Mouse (Mus musculus): ENCODE data around the gene Olfr960. TPM values are rescaled to one million over a fixed set of nuclear protein-coding genes. Genes with fewer than 3 reads are reported as not detected.

Olfr960 gene
- total RNA-seq, 4 experiments from 2014 or later = not detected

Other genes starting within 250 kb of the Olfr960 start
- gene Olfr951, start 234.0 kb upstream of the Olfr960 start, total RNA-seq (2022) = not detected
- gene Olfr952, start 194.2 kb upstream of the Olfr960 start, total RNA-seq (2022) = not detected
- gene Olfr954, start 164.7 kb upstream of the Olfr960 start, total RNA-seq (2022) = not detected
- gene Olfr955, start 149.4 kb upstream of the Olfr960 start, total RNA-seq (2022) = not detected
- gene Olfr44, start 127.4 kb upstream of the Olfr960 start, total RNA-seq (2022) = not detected
- gene Olfr957, start 105.6 kb upstream of the Olfr960 start, total RNA-seq (2022) = not detected
- not detected for gene Olfr958, start 67.3 kb upstream of the Olfr960 start, total RNA-seq (2022)
- gene Olfr959, start 45.8 kb upstream of the Olfr960 start, total RNA-seq (2022) = not detected
- under 1 TPM; 0.16 to 0.54 (median 0.34) TPM for gene AW551984, start 17.0 kb upstream of the Olfr960 start, total RNA-seq (2022)
- gene Olfr148, start 10.7 kb upstream of the Olfr960 start, total RNA-seq (2022) = not detected
- gene Olfr961, start 23.7 kb downstream of the Olfr960 start, total RNA-seq (2022) = not detected
- gene Olfr963, start 45.8 kb downstream of the Olfr960 start, total RNA-seq (2022) = not detected
- not detected for gene Olfr149, start 85.7 kb downstream of the Olfr960 start, total RNA-seq (2022)
- not detected for gene Olfr965, start 90.0 kb downstream of the Olfr960 start, total RNA-seq (2022)
- not detected for gene Olfr150, start 109.6 kb downstream of the Olfr960 start, total RNA-seq (2022)
- gene Olfr967, start 124.9 kb downstream of the Olfr960 start, total RNA-seq (2022) = not detected
- not detected for gene Olfr968, start 161.9 kb downstream of the Olfr960 start, total RNA-seq (2022)
- not detected for gene Olfr969, start 169.6 kb downstream of the Olfr960 start, total RNA-seq (2022)
- gene Olfr970, start 187.5 kb downstream of the Olfr960 start, total RNA-seq (2022) = not detected
- gene Olfr971, start 215.5 kb downstream of the Olfr960 start, total RNA-seq (2022) = not detected
- gene Olfr972, start 245.0 kb downstream of the Olfr960 start, total RNA-seq (2022) = not detected

Data from gastrocnemius, adult 8-10 months (tissue).